Mouse (Mus musculus): ENCODE measurements around the gene Polr2f.
A peak's percentile ranks its signal among the peaks of the same experiment; 100 is the strongest.

The Polr2f gene

GRCm38 (mm10) chr15:79122546-79122945, 18.3 kb upstream of the Polr2f start:
- DNase-seq: no peak

GRCm38 (mm10) chr15:79123751-79124150, 17.1 kb upstream of the Polr2f start:
- DNase-seq: no peak

- no peak for DNase-seq
Measured at GRCm38 (mm10) chr15:79124331-79124875, 16.4 kb upstream of the Polr2f start.

- DNase-seq: peak; percentile 70
Measured at GRCm38 (mm10) chr15:79126217-79126932, 14.4 kb upstream of the Polr2f start.

- no peak for DNase-seq
Measured at GRCm38 (mm10) chr15:79127101-79127500, 13.7 kb upstream of the Polr2f start.

- DNase-seq: no peak
Measured at GRCm38 (mm10) chr15:79128208-79128607, 12.6 kb upstream of the Polr2f start.

- DNase-seq: no peak
Measured at GRCm38 (mm10) chr15:79129311-79129710, 11.5 kb upstream of the Polr2f start.

GRCm38 (mm10) chr15:79130782-79131181, 10.0 kb upstream of the Polr2f start:
- DNase-seq: no peak

- DNase-seq: no peak
Measured at GRCm38 (mm10) chr15:79131442-79131841, 9.4 kb upstream of the Polr2f start.

GRCm38 (mm10) chr15:79133191-79133661, 7.6 kb upstream of the Polr2f start:
- no peak for DNase-seq

GRCm38 (mm10) chr15:79134496-79135270, 6.1 kb upstream of the Polr2f start:
- DNase-seq: no peak

- DNase-seq: peak; percentile 17
Measured at GRCm38 (mm10) chr15:79135332-79135731, 5.5 kb upstream of the Polr2f start.

GRCm38 (mm10) chr15:79135783-79136575, 4.8 kb upstream of the Polr2f start:
- DNase-seq: peak; percentile 80

- DNase-seq: peak; percentile 27
Measured at GRCm38 (mm10) chr15:79139640-79140039, 1.2 kb upstream of the Polr2f start.

GRCm38 (mm10) chr15:79141566-79141917, 733 bp downstream of the Polr2f start:
- no peak for DNase-seq

- no peak for DNase-seq
Measured at GRCm38 (mm10) chr15:79143316-79143715, 2.5 kb downstream of the Polr2f start.

GRCm38 (mm10) chr15:79144021-79144420, 3.2 kb downstream of the Polr2f start:
- DNase-seq: no peak

- no peak for DNase-seq
Measured at GRCm38 (mm10) chr15:79145522-79145921, 4.7 kb downstream of the Polr2f start.

GRCm38 (mm10) chr15:79148533-79148932, 7.7 kb downstream of the Polr2f start:
- DNase-seq: peak; percentile 91

- peak; percentile 76 for DNase-seq
Measured at GRCm38 (mm10) chr15:79151881-79152280, 11.1 kb downstream of the Polr2f start.

GRCm38 (mm10) chr15:79152709-79153108, 11.9 kb downstream of the Polr2f start:
- peak; percentile 79 for DNase-seq

GRCm38 (mm10) chr15:79155572-79155971, 14.8 kb downstream of the Polr2f start:
- DNase-seq: no peak

GRCm38 (mm10) chr15:79162301-79162700, 21.5 kb downstream of the Polr2f start:
- DNase-seq: no peak
